Mouse (Mus musculus): Measurements from ENCODE around the gene Parp6.

The Parp6 gene

DNA sequence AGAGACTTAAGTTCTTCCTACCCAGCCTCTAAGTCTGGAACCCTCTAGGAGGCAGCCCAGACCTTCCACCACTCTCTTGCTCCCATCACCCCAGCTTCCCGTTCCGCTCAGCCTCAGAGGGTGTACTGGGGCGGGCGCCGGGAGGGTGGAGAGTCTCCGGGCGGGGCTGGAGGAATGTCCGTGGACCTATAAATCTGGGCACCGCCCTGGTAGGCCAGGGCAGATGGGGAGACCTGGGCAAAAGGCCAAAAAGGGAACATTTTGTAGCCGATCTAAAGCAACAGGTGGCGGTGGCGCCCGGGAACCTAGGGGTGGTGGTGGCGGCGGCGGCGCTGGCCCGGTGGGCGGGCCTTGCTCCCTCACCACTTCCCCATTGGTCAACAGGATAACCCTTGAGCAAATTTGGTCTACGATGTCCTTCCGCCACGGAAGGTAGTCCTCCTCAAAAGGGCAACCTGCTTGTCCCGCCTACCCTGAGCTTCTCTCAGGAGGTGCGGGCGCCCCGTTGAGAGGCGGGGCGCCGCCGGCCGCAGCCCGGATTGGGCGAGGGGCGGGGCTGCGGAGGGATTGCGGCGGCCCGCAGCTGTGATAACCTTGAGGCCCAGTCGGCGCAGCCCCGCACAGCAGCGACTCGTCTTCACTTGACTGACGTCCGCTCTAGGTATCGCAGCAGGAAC is 39.0 kb downstream of the Parp6 start, which contains the start of gene Pkm:
Gene Pkm, plus strand, starts transcription at position 411 of the 677 bp plus-strand sequence.
- DNase-seq (ENCODE audit: low spot score in 2 of 2) = peak; percentile 93 to 94

DNA sequence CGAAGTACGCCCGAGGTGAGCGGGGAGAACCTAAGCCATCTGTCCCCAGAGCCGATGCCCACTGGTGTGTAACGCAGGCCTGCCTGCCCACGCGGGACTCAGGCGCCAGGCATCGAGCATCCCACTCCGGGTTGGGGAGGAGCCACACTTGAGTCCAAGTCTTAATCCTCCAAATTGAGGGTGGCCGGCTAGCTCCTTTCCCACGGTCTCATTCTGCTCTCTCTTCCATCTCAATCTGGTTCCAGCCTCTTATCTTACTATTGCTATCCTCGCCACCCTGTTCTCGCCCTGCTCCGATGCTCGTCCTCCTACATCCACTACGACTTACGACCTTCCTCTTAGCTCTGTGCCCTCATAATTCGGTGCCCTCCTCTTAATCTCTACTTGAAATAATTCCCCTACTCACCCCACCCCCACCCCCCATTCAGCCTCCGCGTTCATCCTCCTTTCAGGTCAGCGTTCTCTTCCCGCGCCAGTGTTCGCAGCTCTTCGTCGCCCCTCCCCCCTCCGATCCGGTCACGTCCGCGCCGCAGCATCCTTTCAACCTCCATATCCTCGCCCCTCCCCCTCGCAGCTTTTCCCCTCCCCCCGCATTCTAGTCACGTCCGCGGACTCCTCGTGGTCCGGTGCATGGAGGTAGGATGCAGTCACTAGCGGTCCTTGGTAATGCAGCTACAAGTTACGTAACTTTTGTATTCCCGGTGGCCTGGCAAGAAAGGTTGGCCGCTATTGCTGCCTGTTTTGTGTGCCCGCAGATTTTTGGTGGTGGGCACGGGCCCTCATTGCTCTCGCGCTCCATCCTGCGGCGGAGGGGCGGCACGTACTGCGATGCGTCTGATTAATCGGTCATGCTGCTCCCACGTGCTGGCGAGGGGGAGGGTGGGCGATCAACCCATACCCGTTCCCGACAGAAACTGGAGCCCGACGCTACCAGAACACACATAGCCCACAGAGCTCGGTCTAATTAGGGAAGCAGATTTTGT is 39.8 kb downstream of the Parp6 start:
- peak; percentile 63 to 80 for DNase-seq (ENCODE audit: low spot score in 2 of 2)

DNA sequence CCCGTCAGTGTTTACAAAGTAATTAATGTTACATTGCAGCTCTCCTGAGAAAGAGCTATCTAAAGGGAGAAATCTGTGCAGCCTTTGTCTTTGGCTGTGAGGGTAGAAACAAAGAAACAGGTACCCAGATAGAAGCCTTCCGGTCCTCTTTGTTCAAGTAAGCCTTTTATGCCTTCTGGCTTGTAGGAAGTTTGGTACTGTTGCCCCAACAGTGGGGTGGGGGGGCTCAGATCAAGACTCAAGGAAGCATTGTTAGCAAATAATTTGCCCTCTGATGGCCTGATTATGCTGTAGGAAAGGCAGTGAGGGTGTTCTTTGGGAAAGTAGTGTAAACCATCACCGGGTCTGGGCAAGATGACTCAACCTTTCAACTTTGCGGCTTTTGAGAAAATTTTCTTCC is 41.1 kb downstream of the Parp6 start:
- no peak for DNase-seq (ENCODE audit: low spot score in 2 of 2)

DNA sequence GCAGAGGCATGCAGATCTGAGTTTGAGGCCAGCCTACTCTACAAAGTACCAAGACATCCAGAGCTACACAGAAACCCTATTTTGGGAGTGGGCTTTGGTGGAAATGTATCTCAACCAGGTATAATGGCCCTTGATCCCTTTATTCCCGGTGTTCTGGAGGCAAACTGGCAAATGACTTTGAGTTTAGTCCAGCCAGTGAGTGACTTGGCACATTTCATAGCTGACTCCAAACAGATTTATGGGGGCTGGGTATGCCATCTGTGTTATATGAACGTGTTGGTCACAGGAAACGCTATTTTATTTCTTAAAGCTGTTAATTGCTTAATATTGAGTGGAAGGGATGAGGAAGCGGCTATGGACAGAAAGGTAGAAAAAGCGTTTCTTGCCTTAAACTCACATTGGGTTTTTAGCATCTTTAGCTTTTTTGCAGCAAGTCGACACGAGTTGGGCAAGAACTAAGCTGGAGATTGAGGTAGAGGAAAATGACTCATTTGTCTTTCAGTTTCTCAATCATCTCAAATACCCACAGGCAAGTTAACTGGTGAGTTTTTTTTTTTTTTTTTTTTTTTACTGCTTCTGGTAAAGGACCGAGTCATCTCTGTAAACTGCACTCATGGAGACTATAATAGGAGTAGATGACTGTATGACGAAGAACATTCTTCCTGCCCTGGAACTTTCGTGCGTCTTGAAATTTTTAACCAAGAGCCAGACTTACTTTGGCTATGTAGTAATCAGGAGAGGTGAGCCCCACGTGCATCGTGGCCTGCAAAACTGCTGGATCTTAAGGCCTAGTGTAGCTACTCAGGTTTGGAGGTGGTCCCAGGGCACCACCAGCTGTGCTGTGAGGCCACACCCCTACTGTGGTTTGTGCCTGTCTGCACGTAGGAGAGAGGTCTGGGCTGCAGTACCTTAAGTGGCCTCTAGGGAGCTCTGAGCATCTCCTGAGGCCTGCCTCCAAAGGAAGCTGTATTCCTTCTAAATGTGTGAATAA is 42.2 kb downstream of the Parp6 start:
- peak; percentile 60 to 83 for DNase-seq (ENCODE audit: low spot score in 2 of 2)

DNA sequence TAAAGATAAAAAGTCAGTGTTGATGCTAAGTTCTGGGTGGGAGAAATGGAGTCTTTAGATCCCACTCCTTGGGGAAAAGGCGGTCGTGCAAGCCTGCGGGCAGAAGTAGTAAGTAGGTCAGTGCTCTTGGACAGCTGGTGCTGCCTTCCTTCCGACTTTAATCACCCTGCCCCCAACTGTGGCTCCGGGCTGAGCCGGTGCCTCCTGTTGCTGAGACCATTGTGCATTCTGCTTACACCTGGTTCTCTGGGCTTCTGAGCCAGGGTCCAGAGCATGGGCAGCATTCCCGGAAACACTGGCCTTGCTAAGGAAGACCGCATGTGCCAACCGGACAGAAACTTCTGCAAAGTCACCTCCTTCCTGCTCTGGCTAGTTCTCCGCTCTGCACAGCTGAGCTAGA is 43.3 kb downstream of the Parp6 start:
- DNase-seq (ENCODE audit: low spot score in 2 of 2) = no peak

DNA sequence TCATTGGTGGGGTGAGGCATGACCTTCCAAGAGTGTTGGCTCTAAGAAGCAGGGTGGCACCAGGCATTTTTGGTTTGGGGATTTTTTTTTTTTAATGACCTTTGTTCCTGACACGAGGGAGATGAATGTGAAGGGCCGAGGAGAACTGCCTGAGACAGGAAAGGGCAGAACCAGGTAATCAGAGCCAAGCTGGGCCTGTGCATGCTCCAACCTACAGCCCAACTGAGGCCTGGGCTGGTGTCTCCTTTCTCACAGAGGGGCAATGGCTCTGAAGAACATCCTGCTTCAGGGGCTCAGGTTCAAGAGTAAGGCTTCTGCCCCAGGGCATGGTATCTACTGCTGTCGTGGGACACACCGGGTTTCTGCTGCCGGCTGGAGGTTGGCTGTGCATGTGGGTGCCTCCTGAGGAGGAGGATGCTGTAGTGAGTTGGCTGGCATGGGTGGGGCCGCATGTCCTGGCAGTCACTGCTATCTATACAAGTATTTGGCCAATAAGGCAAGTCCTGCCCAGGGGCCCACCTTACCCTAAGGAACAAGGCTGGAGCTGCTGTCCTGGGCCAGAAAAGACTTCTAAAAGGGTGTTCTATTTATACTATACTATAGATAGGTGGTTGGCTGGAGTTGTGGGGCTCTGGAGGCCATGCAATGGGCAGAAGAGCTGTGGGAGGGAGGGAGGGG is 44.4 kb downstream of the Parp6 start:
- no peak for DNase-seq (ENCODE audit: low spot score in 2 of 2)

DNA sequence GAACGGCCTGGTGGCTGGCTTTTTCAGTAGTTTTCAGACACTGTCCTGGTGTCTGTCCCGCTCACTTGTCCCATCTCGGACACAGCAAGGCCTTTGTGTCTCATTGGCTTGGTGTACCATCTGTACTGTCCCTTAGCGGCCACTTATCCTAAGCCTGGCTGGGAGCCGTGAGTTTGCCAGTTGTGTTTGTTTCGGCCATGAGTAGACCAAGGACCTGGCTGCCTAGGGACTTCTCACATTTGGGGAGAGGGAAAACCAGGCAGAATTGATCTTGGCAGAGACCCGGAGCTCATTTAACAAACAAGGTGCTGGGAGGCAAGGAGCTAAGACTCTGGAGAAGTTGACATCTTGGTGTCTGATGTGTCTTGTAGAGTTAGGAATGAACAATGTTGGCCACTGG is 46.1 kb downstream of the Parp6 start:
- DNase-seq (ENCODE audit: low spot score in 2 of 2) = no peak

DNA sequence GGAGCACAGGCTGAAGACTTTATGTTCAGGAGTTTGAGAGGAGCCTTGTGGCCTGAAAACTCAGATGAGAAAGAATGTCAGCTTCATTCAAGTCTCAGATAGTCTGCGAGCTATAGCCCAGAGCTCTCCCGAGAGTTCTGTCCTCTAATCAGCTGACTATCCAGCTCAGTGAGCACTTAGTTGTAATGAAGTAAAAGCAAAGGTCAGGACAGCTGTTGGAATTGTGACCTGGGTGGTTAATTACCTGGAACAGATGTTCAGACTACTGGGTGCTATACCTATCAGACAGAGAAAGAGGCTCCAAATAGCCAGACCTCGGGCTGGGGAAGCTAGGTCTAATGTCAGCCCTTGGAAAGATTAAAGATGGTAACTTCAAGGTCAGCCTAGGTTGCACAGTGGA is 46.9 kb downstream of the Parp6 start:
- DNase-seq (ENCODE audit: low spot score in 2 of 2) = no peak

DNA sequence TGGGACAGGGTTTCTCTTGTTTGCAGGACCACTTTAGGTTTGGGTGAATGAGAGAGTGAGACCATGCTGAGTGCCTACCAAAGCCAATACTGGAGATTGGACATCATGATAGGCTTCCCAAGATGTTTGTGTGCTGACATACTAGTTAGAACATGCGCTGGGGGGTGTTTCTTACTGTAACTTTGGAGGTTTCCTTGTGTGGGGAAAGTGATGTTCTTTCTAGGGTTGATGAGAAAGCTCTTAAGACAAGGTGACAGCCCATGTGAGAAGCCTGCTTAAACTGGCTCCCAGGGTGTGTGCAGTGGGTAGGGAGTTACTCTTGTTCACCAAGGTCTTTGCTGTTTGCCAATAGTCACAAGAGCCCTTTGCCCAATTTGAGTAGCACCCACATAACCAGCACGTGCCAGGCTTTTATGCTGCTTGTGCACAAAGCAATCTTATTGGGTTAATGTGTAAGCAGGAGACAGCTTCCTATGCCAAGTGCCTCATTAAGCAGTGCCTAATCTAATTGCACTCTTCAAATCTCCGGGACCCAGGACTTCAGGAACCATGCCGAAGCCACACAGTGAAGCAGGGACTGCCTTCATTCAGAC is 47.7 kb downstream of the Parp6 start:
- no peak for DNase-seq (ENCODE audit: low spot score in 2 of 2)

DNA sequence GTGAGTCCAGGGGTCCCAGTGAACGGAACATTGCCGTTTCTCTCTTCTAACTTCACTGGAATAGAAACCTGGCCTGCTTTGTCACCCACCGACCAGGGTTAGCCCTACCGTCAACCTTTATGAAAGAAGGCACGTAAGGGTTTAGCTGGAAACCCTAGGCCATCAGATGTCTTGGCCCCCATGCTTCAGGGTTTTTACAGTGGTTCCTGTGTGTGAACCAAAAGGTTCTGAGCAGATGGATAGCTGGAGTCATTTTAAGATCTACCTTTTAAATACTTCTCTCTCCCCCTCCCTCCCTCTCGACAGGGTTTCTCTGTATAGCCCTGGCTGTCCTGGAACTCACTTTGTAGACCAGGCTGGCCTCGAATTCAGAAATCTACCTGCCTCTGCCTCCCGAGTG is 48.9 kb downstream of the Parp6 start:
- DNase-seq (ENCODE audit: low spot score in 2 of 2) = no peak

DNA sequence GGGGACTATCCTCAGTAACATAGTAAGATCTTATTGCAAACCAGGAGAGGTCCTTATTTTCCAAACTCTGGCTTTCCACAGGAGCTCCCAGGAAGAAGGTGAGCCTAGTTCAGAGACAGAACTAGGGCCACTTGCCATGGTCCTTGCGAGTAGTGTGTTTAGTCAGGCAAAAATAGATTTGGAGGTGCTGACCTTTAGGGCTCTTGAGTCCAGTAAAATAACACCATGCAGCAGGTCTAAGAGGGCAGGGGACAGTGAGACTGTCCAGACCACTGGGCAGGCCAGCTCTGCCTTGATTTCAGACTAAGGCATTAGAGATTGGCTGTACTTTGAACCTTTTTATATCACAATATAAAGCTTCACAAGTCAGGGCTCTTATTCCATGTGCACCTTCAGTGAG is 49.7 kb downstream of the Parp6 start:
- no peak for DNase-seq (ENCODE audit: low spot score in 2 of 2)

DNA sequence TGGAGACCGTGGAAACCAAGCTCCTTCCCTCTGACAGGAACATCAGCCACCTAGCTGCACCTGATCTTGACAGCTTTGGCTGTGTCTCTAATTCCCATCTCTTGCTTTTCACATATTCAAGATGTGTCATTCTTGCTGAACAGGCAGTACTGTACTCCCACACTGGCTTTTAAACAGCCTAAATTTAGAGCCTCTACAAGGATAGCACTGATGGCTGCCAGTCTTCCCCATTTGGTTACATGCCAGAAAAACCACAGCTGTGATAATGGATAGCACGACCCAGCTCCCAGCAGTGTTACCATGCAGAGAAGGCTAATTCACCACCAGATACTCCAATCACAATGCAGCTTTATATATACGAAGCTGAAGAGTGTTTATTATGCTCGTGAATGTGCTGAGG is 50.2 kb downstream of the Parp6 start:
- DNase-seq (ENCODE audit: low spot score in 2 of 2) = no peak

DNA sequence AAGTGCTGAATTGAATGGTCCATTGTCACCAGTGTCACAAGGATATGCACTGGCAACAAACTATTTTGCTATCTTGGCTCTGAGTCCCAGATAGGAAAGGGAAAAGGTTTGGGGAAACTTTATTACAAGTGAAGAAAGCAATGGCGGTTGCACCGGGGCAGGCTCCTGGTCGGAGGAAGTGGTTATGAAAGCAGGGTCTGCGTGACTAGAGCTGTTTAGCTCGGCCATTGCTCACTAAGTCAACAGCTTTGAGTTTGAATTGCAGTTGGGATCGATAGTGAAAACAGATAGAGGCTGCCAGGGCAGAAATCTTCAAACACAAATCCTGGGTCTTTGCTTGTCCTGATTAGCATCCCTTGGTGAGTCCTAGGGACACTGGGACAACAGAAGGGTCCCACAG is 50.8 kb downstream of the Parp6 start:
- no peak for DNase-seq (ENCODE audit: low spot score in 2 of 2)

DNA sequence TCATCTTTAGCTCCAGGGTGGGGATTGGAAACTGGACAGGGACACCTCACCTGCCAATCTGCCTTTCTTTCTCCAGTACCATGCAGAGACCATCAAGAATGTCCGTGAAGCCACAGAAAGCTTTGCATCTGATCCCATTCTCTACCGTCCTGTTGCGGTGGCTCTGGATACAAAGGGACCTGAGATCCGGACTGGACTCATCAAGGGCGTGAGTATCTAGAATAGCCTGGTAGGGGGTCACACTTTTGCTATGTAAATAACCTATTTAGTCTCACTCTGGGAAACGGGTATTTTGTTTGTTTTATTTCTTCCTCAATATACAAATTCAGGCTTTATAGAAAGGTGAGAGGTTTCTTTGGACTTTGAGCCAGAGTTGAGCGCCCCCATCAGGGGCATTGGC is 51.4 kb downstream of the Parp6 start:
- DNase-seq (ENCODE audit: low spot score in 2 of 2) = no peak

DNA sequence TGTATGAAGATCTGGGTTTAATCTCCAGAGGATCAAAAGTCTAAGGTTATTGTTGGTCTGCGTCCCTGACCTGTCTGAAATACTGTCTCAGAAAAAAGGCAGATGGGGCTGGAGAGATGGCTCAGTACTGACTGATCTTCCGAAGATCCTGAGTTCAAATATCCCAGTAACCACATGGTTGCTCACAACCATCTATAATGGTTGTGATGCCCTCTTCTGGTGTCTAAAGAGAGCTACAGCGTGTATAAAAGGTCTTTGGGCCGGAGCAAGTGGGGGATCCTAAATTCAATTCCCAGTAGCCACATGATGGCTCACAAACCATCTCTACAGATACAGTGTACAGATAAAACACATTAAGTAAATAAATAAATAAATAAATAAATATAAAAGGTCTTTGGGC is 52.1 kb downstream of the Parp6 start:
- DNase-seq (ENCODE audit: low spot score in 2 of 2) = no peak

DNA sequence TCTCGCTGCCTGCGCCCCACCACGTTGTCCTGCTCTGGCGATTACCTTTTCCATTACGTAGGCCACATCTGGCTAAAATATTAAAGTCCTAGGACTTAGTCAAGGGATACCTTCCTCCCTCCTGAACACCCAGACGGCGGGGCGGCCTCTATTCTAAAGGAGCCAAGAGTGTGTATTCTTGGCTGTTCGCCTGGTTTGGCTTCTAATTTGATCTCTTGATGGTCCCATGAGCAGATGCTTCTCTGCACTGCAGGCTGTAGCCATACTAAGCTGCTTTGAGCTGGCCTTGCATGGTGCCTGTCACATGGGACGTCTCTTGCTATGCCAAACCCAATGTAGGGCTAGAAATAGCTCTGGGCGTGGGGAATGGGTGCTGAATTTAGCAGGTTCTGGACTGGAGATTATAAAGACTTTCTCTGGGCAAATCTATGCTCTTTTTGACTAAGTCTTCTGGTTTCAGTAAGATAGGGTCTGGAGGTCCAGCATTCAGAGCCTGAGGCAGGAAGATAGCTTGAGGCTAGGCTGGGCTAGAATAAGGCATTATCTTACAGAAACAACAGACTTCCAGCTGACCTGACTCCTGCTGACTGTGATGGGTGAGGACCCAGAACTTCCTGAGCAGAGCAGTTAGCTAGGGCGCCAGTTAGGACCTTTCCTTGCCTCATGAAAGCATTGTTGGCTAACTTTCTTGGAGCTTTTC is 55.3 kb downstream of the Parp6 start:
- no peak for DNase-seq (ENCODE audit: low spot score in 2 of 2)

DNA sequence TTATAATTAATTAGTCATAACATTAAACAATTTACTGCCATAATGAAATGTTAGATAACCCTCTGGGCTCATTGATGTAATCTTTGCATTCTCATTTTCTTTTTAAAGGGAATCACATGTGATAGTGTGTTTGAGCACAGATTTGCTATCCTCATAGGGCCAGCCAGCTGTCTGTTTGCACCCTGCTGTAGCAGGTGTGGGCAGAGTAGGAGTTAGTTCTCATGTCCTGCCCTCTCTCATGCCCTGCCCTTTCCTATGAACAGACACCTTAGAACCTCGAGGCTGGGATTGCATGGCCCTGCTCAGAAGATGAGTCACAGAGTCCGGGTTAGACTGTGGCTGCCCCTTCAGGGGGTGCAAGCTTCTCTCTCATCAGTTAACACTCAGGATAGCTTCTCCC is 56.3 kb downstream of the Parp6 start:
- no peak for DNase-seq (ENCODE audit: low spot score in 2 of 2)

DNA sequence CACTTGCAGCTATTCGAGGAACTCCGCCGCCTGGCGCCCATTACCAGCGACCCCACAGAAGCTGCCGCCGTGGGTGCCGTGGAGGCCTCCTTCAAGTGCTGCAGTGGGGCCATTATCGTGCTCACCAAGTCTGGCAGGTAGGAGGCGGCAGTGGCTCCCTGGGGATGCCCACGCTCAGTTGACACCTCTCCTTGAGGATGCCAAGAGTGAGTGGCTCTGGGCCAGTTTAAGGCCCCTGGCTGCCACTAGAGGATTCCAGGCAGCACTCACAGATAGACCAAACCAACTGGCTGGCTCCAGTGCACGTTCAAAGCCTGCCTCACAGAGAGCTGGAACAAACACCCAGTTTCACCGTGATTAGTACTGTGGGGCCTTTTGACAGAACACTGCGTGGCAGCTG is 58.5 kb downstream of the Parp6 start:
- DNase-seq (ENCODE audit: low spot score in 2 of 2) = no peak

DNA sequence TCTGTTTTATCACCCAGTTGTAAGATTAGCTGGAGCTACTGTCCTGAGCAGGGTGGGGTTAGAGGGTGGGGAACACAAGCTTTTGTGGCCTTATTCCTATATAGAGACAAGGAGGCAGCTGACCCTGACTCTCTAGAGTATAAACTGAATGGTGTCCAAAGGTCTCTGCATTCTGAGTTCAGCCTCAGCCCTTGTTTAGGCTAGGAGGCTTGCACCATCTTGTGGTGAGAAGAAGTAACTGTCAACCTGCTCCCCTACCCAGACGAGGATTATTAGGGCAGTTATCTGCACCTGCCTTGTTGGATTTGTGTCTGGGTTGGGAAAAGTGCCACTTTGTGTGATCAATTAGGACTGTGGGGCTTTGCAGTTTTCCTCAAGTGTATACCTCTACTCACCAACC is 61.2 kb downstream of the Parp6 start:
- no peak for DNase-seq (ENCODE audit: low spot score in 2 of 2)

Data from urinary bladder, postnatal 4 days (tissue).